Mouse (Mus musculus): ENCODE results near the gene Blvrb. TPM values are rescaled to one million over a fixed set of nuclear protein-coding genes. Genes with fewer than 3 reads are reported as not detected.
A peak's percentile ranks its signal among the peaks of the same experiment; 100 is the strongest.

The Blvrb gene
- polyA plus RNA-seq, 1 experiment from 2014 or later = 89.7 TPM

DNA sequence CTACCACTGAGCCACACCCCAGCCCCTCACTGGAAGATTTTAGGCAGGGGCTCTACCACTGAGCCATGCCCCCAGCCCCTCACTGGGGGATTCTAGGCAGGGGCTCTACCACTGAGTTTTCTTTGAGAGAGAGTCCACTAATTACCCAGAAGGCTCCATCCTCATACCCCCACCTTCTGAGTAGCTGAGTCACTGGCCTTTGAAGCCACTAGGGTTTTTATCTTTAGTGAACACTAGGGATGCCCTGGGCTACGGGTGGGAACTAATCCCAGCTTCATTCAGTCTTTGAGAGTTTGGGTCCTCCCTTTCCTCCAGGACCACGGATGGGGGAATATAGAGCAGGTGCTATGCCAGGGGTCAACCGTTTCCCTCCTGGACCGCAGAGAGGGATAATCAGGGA lies 10.8 kb downstream of the Blvrb start:
- ATAC-seq = no peak
- no peak overlapping the region for H3K9ac ChIP-seq (ENCODE audit: low read depth, low read length)
- no peak overlapping the region for H3K4me3 ChIP-seq (ENCODE audit: low read length)
- H3K4me2 ChIP-seq (ENCODE audit: low read depth, low read length) = no peak overlapping the region
- H3K36me3 ChIP-seq (ENCODE audit: control insufficient read depth, insufficient read depth, low read length) = peaks cover 3% of the 10 kb centered on the region
- WGBS = 88% methylated on average over 4 of the region's 4 CpGs
- no peaks in the 10 kb centered on the region for H3K27me3 ChIP-seq (replicated peaks; ENCODE audit: control insufficient read depth, insufficient read depth, low read length)
- no peak overlapping the region for H3K27ac ChIP-seq (ENCODE audit: low read length)
- H3K9me3 ChIP-seq (ENCODE audit: control insufficient read depth, low read length) = no peaks in the 10 kb centered on the region
- H3K4me1 ChIP-seq (ENCODE audit: control insufficient read depth, insufficient read depth, low read length) = no peaks in the 10 kb centered on the region

DNA sequence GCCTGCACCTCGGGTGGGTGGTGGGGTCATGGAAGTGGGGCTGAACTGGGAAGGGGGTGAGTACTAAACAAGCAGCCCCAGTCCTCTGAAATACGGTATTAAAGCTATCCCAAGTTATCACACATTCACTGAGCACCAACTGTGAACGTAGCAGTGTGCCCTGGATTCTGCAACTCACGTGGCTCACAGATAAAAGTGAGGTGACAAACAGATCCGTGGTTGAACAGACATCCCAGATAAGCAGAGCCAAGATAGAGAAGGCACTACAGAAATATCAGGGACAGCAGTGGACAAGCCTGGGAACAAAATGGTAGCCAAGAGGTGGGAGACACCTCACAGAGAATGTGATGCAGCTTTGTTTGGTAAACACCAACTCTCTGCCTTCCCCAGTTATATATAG lies 11.9 kb downstream of the Blvrb start:
- H3K27ac ChIP-seq (ENCODE audit: low read length) = no peak overlapping the region
- 87% methylated on average over 5 of the region's 5 CpGs for WGBS
- no peaks in the 10 kb centered on the region for H3K27me3 ChIP-seq (replicated peaks; ENCODE audit: control insufficient read depth, insufficient read depth, low read length)
- no peaks in the 10 kb centered on the region for H3K9me3 ChIP-seq (ENCODE audit: control insufficient read depth, low read length)
- peaks cover 3% of the 10 kb centered on the region for H3K36me3 ChIP-seq (ENCODE audit: control insufficient read depth, insufficient read depth, low read length)
- H3K4me2 ChIP-seq (ENCODE audit: low read depth, low read length) = no peak overlapping the region
- H3K9ac ChIP-seq (ENCODE audit: low read depth, low read length) = no peak overlapping the region
- no peak overlapping the region for H3K4me3 ChIP-seq (ENCODE audit: low read length)
- no peak for ATAC-seq
- H3K4me1 ChIP-seq (ENCODE audit: control insufficient read depth, insufficient read depth, low read length) = no peaks in the 10 kb centered on the region

DNA sequence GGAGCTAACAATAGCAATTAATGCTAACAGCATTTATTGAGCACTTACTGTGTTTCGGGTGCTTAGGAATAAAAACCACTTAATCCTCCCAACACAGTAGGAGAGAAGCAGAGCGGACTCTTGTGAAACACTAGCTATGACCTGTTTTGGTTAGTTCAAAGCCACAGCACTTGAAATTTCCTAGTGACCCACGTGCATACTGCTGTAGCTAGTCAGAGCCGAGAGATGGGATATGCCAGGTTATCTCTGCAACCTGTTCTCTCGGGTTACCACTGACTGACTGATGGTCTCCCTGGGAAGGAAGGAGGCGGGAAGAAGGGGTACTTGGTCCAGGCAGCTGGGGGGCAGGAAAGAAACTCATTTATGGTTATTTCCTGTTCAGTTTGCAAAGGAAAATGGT lies 12.7 kb downstream of the Blvrb start:
- Histone ChIP-seq H3K36me3 (ENCODE audit: control insufficient read depth, insufficient read depth, low read length) (peaks cover 3% of the 10 kb centered on the region), H3K27ac (ENCODE audit: low read length) (no peak overlapping the region), H3K27me3 (replicated peaks; ENCODE audit: control insufficient read depth, insufficient read depth, low read length) (no peaks in the 10 kb centered on the region), H3K9me3 (ENCODE audit: control insufficient read depth, low read length) (no peaks in the 10 kb centered on the region), H3K9ac (ENCODE audit: low read depth, low read length) (no peak overlapping the region), H3K4me3 (ENCODE audit: low read length) (no peak overlapping the region), H3K4me2 (ENCODE audit: low read depth, low read length) (no peak overlapping the region), H3K4me1 (ENCODE audit: control insufficient read depth, insufficient read depth, low read length) (no peaks in the 10 kb centered on the region)
- WGBS = 83% methylated on average over 6 of the region's 6 CpGs
- no peak for ATAC-seq

DNA sequence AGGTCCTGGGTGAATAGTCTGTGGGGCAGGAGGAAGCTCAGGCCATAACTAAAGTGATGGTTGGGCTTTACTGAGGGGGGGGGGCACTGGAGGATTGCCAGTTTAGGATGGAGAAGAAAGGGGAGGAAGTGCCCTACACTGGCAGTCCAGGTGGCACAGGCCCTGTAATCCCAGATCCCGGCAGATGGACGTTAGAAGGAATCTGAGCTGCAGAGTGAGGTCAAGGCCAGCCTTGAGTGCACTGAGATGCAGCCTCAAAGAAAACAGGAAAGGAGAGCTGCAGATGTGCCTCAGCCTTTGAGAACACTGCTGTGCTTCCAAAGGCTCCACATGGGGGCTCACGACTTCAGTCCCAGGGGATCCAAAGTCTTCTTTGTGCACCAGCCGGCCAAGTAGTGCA lies 19.9 kb downstream of the Blvrb start:
- peaks cover 4% of the 10 kb centered on the region; the same call in 1 of the 2 replicates for H3K4me1 ChIP-seq (ENCODE audit: control insufficient read depth, insufficient read depth, low read length)
- no peak for ATAC-seq
- no peak overlapping the region for H3K27ac ChIP-seq (ENCODE audit: low read length)
- no peak overlapping the region for H3K4me3 ChIP-seq (ENCODE audit: low read length)
- H3K36me3 ChIP-seq (ENCODE audit: control insufficient read depth, insufficient read depth, low read length) = no peaks in the 10 kb centered on the region; the same call in 1 of the 2 replicates
- H3K9me3 ChIP-seq (ENCODE audit: control insufficient read depth, low read length) = no peaks in the 10 kb centered on the region
- no peaks in the 10 kb centered on the region for H3K27me3 ChIP-seq (replicated peaks; ENCODE audit: control insufficient read depth, insufficient read depth, low read length)
- WGBS = 33% methylated on average over 4 of the region's 4 CpGs
- no peak overlapping the region for H3K4me2 ChIP-seq (ENCODE audit: low read depth, low read length)
- no peak overlapping the region for H3K9ac ChIP-seq (ENCODE audit: low read depth, low read length)

DNA sequence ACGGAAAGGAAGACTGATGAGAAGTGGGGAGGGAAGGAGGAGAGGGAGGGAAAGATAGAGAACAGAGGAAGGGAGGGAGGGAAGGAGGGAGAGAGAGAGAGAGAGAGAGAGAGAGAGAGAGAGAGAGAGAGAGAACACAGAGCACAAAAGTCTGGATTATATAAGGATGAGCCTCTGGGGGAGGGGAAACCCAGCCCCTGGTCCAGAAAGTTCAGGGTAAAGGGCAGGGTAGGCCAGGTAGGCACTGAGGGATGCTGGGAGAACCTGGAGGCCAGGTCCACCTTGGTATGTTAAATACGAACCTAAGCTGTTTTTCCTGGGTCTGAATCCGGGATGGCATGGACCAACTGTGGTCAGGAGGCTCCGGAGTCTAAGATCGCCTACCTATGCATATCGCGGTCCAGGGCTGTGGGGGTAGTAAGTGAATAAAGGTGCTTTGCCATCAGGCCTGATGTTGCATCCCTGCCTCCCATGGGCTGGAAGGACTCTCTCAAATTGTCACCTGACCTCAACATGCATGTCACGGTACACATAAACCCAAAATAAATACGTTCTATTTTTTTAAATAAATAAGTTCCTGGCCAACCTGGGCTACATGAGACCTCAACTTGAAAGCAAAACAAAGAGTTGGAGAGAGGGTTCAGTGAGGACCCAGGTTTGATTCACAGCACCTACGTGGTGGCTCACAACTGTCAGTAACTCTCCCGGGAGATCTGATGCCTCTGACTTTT lies 23.8 kb downstream of the Blvrb start:
- no peak overlapping the region for H3K27ac ChIP-seq (ENCODE audit: low read length)
- no peaks in the 10 kb centered on the region for H3K9me3 ChIP-seq (ENCODE audit: control insufficient read depth, low read length)
- ATAC-seq = no peak
- H3K27me3 ChIP-seq (replicated peaks; ENCODE audit: control insufficient read depth, insufficient read depth, low read length) = no peaks in the 10 kb centered on the region
- H3K4me3 ChIP-seq (ENCODE audit: low read length) = no peak overlapping the region
- H3K9ac ChIP-seq (ENCODE audit: low read depth, low read length) = no peak overlapping the region
- H3K4me2 ChIP-seq (ENCODE audit: low read depth, low read length) = no peak overlapping the region
- H3K36me3 ChIP-seq (ENCODE audit: control insufficient read depth, insufficient read depth, low read length) = peaks cover 4% of the 10 kb centered on the region; the same call in 1 of the 2 replicates
- 89% methylated on average over 11 of the region's 11 CpGs for WGBS
- H3K4me1 ChIP-seq (ENCODE audit: control insufficient read depth, insufficient read depth, low read length) = peaks cover 13% of the 10 kb centered on the region; the same call in 1 of the 2 replicates

DNA sequence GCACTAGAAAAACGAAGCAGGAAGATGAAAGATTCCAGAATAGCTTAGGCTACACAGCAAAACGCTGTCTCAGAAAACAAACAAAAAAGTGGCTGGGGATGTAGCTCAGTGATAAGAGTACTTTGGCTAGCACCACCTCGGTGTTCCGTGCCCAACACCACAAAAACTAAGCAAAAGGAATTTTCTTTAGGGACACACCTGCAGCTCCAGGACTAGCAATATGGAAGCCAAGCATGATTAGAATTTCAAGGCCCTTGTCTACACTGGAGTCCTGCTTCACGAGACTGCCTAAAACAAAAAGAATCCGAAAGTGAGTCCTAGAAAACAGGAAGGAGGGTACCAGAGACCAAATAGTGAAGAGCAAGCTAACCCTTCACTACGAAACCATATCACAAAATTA lies 24.8 kb downstream of the Blvrb start:
- Histone ChIP-seq H3K27me3 (replicated peaks; ENCODE audit: control insufficient read depth, insufficient read depth, low read length) (no peaks in the 10 kb centered on the region), H3K27ac (ENCODE audit: low read length) (peak overlapping the region; percentile 65), H3K36me3 (ENCODE audit: control insufficient read depth, insufficient read depth, low read length) (peaks cover 7% of the 10 kb centered on the region; the same call in 1 of the 2 replicates), H3K4me3 (ENCODE audit: low read length) (peak overlapping the region; percentile 80), H3K9me3 (ENCODE audit: control insufficient read depth, low read length) (no peaks in the 10 kb centered on the region), H3K4me1 (ENCODE audit: control insufficient read depth, insufficient read depth, low read length) (peaks cover 16% of the 10 kb centered on the region; the same call in 1 of the 2 replicates), H3K4me2 (ENCODE audit: low read depth, low read length) (peak overlapping the region; percentile 55), H3K9ac (ENCODE audit: low read depth, low read length) (peak overlapping the region; percentile 54)
- WGBS = 25% methylated on average over 7 of the region's 7 CpGs
- ATAC-seq = no peak

DNA sequence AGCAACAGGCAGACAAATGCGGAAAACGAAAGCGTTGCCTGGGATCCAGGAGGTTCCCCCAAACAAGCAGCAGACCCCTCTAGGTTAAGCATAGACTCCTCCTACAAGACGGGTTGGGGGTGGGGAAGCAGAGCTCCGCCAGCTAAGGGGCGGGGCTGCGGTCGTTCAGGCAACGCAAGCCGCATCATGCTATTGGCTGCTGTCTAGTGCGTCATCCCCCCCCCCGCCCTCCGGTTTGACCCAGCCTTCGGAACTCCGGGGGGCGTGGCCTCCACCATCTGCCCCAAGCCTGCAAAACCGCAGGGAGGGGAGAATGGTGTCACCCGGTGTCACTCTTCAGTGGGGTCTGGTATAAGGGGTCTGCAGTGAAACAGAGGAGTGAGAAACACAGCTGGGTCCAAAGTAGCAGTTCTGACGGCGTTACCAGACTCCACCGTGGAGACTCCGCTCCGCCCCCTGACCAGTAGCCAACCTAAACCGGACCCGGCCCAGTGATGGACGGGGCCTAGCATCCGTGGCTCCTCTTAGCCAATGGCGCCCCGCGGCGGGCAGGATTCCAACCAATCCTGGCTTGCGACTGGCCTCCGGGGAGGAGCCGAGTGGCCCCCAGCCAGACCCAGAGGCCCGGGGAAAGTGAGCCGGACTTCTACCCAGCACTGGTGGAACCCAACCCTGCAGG lies 25.5 kb downstream of the Blvrb start, which contains the start of gene Sertad3:
TSS of gene Sertad3 (plus strand) at position 613 of the 679 bp plus-strand sequence.
- Histone ChIP-seq H3K4me3 (ENCODE audit: low read length) (peak within 1 kb of the TSS; percentile 80), H3K4me2 (ENCODE audit: low read depth, low read length) (peak within 1 kb of the TSS; percentile 55), H3K4me1 (ENCODE audit: control insufficient read depth, insufficient read depth, low read length) (peaks cover 20% of the 10 kb centered on the region), H3K27ac (ENCODE audit: low read length) (peak within 1 kb of the TSS; percentile 94), H3K36me3 (ENCODE audit: control insufficient read depth, insufficient read depth, low read length) (peaks cover 7% of the 10 kb centered on the region; the same call in 1 of the 2 replicates), H3K27me3 (replicated peaks; ENCODE audit: control insufficient read depth, insufficient read depth, low read length) (no peaks in the 10 kb centered on the region), H3K9me3 (ENCODE audit: control insufficient read depth, low read length) (no peaks in the 10 kb centered on the region), H3K9ac (ENCODE audit: low read depth, low read length) (peak within 1 kb of the TSS; percentile 81)
- peak; percentile 91 for ATAC-seq
- WGBS = under 1% methylated on average over 36 of the region's 36 CpGs

DNA sequence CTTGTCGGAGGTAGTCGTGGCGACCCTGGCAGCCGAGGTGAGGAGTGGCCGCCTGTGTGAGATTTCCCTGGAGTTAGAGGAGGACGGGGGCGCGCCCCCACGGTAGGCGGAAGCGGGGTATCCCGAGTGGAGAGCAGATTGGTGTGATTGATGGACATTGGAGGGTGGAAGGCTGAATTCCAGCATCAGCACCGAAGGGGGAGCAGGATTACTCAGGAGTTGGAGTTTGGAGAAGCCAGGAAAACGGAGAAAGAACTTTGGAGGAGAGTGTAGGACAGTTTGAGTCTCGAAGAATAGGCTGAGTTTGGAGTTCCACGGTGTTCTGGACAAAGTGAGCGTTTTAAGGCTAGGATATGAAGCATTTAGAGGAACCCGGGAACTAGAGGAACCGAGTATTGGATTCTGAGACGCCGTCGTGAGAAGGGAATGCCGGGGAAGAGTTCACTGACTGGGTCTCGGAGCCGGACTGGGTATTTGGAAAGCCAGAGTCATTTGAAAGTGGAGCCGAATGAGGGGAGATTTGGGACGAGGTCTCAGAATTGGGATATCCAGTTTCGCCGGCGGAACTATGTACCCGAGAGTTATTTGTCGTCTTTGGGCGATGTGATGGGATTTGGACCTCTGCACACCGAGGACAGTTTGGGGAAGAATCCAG lies 26.2 kb downstream of the Blvrb start:
- Histone ChIP-seq H3K9me3 (ENCODE audit: control insufficient read depth, low read length) (no peaks in the 10 kb centered on the region), H3K4me3 (ENCODE audit: low read length) (peak overlapping the region; percentile 80), H3K27me3 (replicated peaks; ENCODE audit: control insufficient read depth, insufficient read depth, low read length) (no peaks in the 10 kb centered on the region), H3K36me3 (ENCODE audit: control insufficient read depth, insufficient read depth, low read length) (peaks cover 7% of the 10 kb centered on the region; the same call in 1 of the 2 replicates), H3K9ac (ENCODE audit: low read depth, low read length) (peak overlapping the region; percentile 81), H3K4me1 (ENCODE audit: control insufficient read depth, insufficient read depth, low read length) (peaks cover 24% of the 10 kb centered on the region), H3K4me2 (ENCODE audit: low read depth, low read length) (peak overlapping the region; percentile 55), H3K27ac (ENCODE audit: low read length) (peak overlapping the region; percentile 94)
- under 1% methylated on average over 34 of the region's 34 CpGs for WGBS
- no peak for ATAC-seq

DNA sequence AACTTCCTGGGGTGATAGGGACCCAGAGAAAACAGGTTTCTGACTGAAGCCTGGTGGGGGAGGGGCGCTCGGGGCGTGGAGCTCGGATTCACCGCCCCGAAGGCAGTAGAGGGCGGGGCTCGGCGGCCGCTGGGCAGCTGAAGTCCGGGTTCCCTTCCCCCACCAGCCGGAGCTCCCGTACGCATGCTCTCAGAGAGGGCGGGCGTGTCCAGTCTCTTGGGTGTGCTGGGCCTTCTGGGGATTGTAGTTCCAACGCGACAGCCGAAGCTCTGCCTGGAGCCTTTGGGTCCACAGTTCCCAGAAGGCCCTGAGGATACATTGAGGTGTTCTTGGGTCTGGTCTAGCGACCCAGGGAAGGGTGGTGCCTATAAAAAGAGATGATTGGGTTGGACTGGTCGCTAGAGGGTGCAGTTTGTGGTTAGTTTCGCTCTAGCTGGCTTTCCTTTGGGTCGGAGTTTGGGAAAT lies 26.7 kb downstream of the Blvrb start:
- peak; percentile 92 for ATAC-seq
- Histone ChIP-seq H3K36me3 (ENCODE audit: control insufficient read depth, insufficient read depth, low read length) (peaks cover 7% of the 10 kb centered on the region; the same call in 1 of the 2 replicates), H3K9me3 (ENCODE audit: control insufficient read depth, low read length) (no peaks in the 10 kb centered on the region), H3K27me3 (replicated peaks; ENCODE audit: control insufficient read depth, insufficient read depth, low read length) (no peaks in the 10 kb centered on the region), H3K9ac (ENCODE audit: low read depth, low read length) (peak overlapping the region; percentile 81), H3K27ac (ENCODE audit: low read length) (peak overlapping the region; percentile 94), H3K4me3 (ENCODE audit: low read length) (peak overlapping the region; percentile 80), H3K4me1 (ENCODE audit: control insufficient read depth, insufficient read depth, low read length) (peaks cover 24% of the 10 kb centered on the region), H3K4me2 (ENCODE audit: low read depth, low read length) (peak overlapping the region; percentile 55)
- whole genome bisulfite sequencing = under 1% methylated on average over 23 of the region's 23 CpGs
